Comparison of ENCODE assay signal across 11 mouse cellular contexts in the genomic region with DNA sequence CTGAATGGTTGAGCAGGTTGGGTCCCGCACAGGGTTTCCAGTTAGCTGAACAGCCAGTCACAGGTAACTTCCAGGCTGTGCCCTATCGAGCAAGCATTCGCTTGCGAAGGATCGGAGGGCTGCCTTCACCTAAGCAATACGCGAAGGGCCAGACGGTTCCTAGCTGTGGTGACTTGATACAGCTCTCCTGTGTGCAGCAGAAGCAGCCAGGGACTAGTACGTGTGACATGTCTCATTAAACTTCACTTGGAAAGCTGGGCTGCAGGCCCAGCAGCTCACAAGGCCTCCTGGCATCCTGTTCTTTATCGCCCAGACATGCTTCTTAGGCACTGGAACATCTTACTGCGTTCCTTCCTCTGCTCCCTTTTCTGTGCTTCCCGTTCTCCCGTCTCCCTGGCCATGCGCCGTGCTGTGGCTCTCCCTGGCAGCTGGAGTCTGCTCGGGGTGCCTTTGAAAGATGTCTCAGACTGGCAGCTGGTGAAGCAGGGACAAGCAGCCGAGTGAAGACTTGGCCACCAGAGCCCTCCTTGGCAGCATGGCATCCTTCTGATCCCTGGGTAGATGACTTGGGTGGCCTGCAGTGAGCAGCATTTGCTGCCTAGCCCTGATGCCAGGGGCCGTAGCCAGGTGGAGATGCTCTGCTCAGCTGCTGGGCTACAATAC. TPM values are rescaled to one million over a fixed set of nuclear protein-coding genes. Genes with fewer than 3 reads are reported as not detected.
DNase-seq lines count a peak whose midpoint lies in the region; ATAC-seq and TF ChIP-seq lines count a peak whose summit lies in the region.
"Had no signal": no experiment of that assay in that cellular context is flagged by ENCODE, and none has a peak within 500 bp of the region (broad histone marks: within the 10 kb centered on the region; RNA-seq: fewer than 3 reads in every experiment).

No protein-coding gene starts in this region.

- H3K27ac ChIP-seq in forebrain, embryonic 12.5 days: 0 out of 2 replicates have a peak overlapping the region, but pooled peaks have one; percentile 6
- H3K27ac ChIP-seq in midbrain, embryonic 15.5 days: peak overlapping the region; percentile 50
- H3K27ac ChIP-seq in gastrocnemius, adult 2 months: no peak overlapping the region
- H3K27ac ChIP-seq: liver, embryonic 14.5 days had no signal

- no peak for TF ChIP-seq CTCF in gastrocnemius, adult 2 months (IDR thresholded peaks at IDR 0.05)

- peak; percentile 31 to 32 for DNase-seq in left cerebral cortex, postnatal 36 days (ENCODE audit: low spot score in 2 of 2)
- DNase-seq in left cerebral cortex, adult 18-20 months (ENCODE audit: low spot score in 2 of 2): no peak
- peak; percentile 36 for DNase-seq in cerebellum, adult 8-10 months
- no peak for DNase-seq in liver
- no peak for DNase-seq in gastrocnemius, adult 2 months
- DNase-seq in ovary, postnatal 14 days (ENCODE audit: low spot score): no peak

- WGBS in forebrain, embryonic 12.5 days: 83% methylated on average over 18 of the region's 18 CpGs
- 73% methylated on average over 18 of the region's 18 CpGs for WGBS in midbrain, embryonic 15.5 days

- intact Hi-C loops in left cerebral cortex, postnatal 36 days (cut with DNase I): no loop called here
- intact Hi-C loops in gastrocnemius, adult 2 months (cut with DNase I): no loop called here

- H3K36me3 ChIP-seq in forebrain, embryonic 12.5 days (replicated peaks): peaks cover 10% of the 10 kb centered on the region
- no peaks in the 10 kb centered on the region for H3K36me3 ChIP-seq in midbrain, embryonic 15.5 days (replicated peaks)

- no peaks in the 10 kb centered on the region for H3K27me3 ChIP-seq in forebrain, embryonic 12.5 days
- no peaks in the 10 kb centered on the region for H3K27me3 ChIP-seq in midbrain, embryonic 15.5 days (replicated peaks)

- H3K4me1 ChIP-seq in forebrain, embryonic 12.5 days: peaks cover 30% of the 10 kb centered on the region
- peaks cover 35% of the 10 kb centered on the region for H3K4me1 ChIP-seq in midbrain, embryonic 15.5 days

- H3K4me2 ChIP-seq in forebrain, embryonic 12.5 days: no peak overlapping the region
- no peak overlapping the region for H3K4me2 ChIP-seq in midbrain, embryonic 15.5 days

- H3K4me3 ChIP-seq in forebrain, embryonic 12.5 days (replicated peaks): no peak overlapping the region
- H3K4me3 ChIP-seq in midbrain, embryonic 15.5 days: no peak overlapping the region
- H3K4me3 ChIP-seq in gastrocnemius, adult 2 months: no peak overlapping the region

- no peak for ATAC-seq in forebrain, embryonic 12.5 days (ENCODE audit: low FRiP score)
- 0 out of 2 replicates have a peak, but pooled peaks have one; percentile 12 for ATAC-seq in midbrain, embryonic 15.5 days (replicated peaks)

- H3K9me3 ChIP-seq in forebrain, embryonic 12.5 days: no peaks in the 10 kb centered on the region
- H3K9me3 ChIP-seq in midbrain, embryonic 15.5 days: no peaks in the 10 kb centered on the region

- H3K9ac ChIP-seq in forebrain, embryonic 12.5 days: no peak overlapping the region
- H3K9ac ChIP-seq in midbrain, embryonic 15.5 days: no peak overlapping the region
- H3K9ac ChIP-seq: liver, embryonic 14.5 days had no signal

RNA-seq across cellular contexts. Expression of gene Snx20, which starts 56.1 kb away (rescaled TPM):
- total RNA-seq in left cerebral cortex, postnatal 36 days (2021): 1 to 10 TPM; 1.6 to 1.7 TPM
- 1 to 10 TPM; 1.2 to 2.3 TPM for total RNA-seq in left cerebral cortex, adult 18-20 months (2021)
- polyA plus RNA-seq in forebrain, embryonic 12.5 days (2016; fragmentation: Nextera tagmentation; extraction: Ambion mirVana): 0.60 and 0.93 TPM in 2 replicates
- polyA plus RNA-seq in midbrain, embryonic 15.5 days (2015; fragmentation: Nextera tagmentation; extraction: Ambion mirVana): 1.1 and 1.8 TPM in 2 replicates
- total RNA-seq in gastrocnemius, adult 2 months (2021): under 1 TPM in 1 of 2 experiments, not detected in 1; 0.28 TPM

RNA-seq across cellular contexts. Expression of gene Nkd1, which starts 58.6 kb away (rescaled TPM):
- 10 to 100 TPM; 18.8 to 18.9 TPM for total RNA-seq in left cerebral cortex, postnatal 36 days (2021)
- 10 to 100 TPM; 13.0 to 13.8 TPM for total RNA-seq in left cerebral cortex, adult 18-20 months (2021)
- polyA plus RNA-seq in forebrain, embryonic 12.5 days (2016; fragmentation: Nextera tagmentation; extraction: Ambion mirVana): 51.2 and 64.4 TPM in 2 replicates
- polyA plus RNA-seq in midbrain, embryonic 15.5 days (2015; fragmentation: Nextera tagmentation; extraction: Ambion mirVana): 62.9 and 69.1 TPM in 2 replicates
- 1 to 10 TPM in 1 of 2 experiments, under 1 TPM in 1; 0.82 to 1.7 TPM for total RNA-seq in gastrocnemius, adult 2 months (2021)
- total RNA-seq: MEL; neutrophil, adult 5-6 weeks had no signal

Comparison
In these comparisons a context has a peak if more than half of its experiments do, and no peak if none do; other contexts are left out.
1. DNase-seq: peak in left cerebral cortex, postnatal 36 days (2 of 2) and cerebellum, adult 8-10 months (single experiment); none in left cerebral cortex, adult 18-20 months (0 of 2), liver (single experiment), gastrocnemius, adult 2 months (single experiment) and ovary, postnatal 14 days (single experiment).
2. RNA of gene Nkd1, which starts 58.6 kb away (total RNA-seq): 18.8 to 18.9 TPM in left cerebral cortex, postnatal 36 days and 13.0 to 13.8 TPM in left cerebral cortex, adult 18-20 months; 0.82 to 1.7 TPM in gastrocnemius, adult 2 months; every median in the first group is over 4 times any median in the second.